7 mouse cellular contexts compared by ENCODE assay signal in genomic region chr9:123479876-123480252, GRCm38 (mm10). TPM values are rescaled to one million over a fixed set of nuclear protein-coding genes. Genes with fewer than 3 reads are reported as not detected.
DNase-seq lines count a peak whose midpoint lies in the region; ATAC-seq and TF ChIP-seq lines count a peak whose summit lies in the region.

No protein-coding gene starts in this region.

- TF ChIP-seq CTCF in small intestine, adult 2 months (IDR thresholded peaks at IDR 0.05; ENCODE audit: extremely low read depth, insufficient read length, insufficient replicate concordance, low read depth, low read length), result no peak

- peak overlapping the region; percentile 53 for H3K4me2 ChIP-seq in neural tube, embryonic 11.5 days (ENCODE audit: low read depth)
- H3K4me2 ChIP-seq in forebrain, embryonic 15.5 days (replicated peaks), result peak overlapping the region; percentile 61
- peak overlapping the region; percentile 95 for H3K4me2 ChIP-seq in limb, embryonic 13.5 days (replicated peaks)

- ATAC-seq in neural tube, embryonic 11.5 days (ENCODE audit: insufficient read depth, low FRiP score, low TSS enrichment), result no peak
- ATAC-seq in forebrain, embryonic 15.5 days (replicated peaks), result no peak
- no peak for ATAC-seq in limb, embryonic 13.5 days (ENCODE audit: low FRiP score, low read depth)

- 93% methylated on average over 8 of the region's 8 CpGs for whole genome bisulfite sequencing in neural tube, embryonic 11.5 days
- 88% methylated on average over 8 of the region's 8 CpGs for WGBS in forebrain, embryonic 15.5 days
- 92% methylated on average over 8 of the region's 8 CpGs for WGBS in limb, embryonic 13.5 days
- 79% methylated on average over 8 of the region's 8 CpGs for WGBS in small intestine, adult 2 months

- H3K4me1 ChIP-seq in neural tube, embryonic 11.5 days (ENCODE audit: control insufficient read depth, insufficient read depth, low read length), result peaks cover 23% of the 10 kb centered on the region
- peaks cover 29% of the 10 kb centered on the region for H3K4me1 ChIP-seq in forebrain, embryonic 15.5 days
- H3K4me1 ChIP-seq in limb, embryonic 13.5 days, result peaks cover 56% of the 10 kb centered on the region
- H3K4me1 ChIP-seq in small intestine, adult 2 months (ENCODE audit: control insufficient read depth, insufficient read depth, insufficient read length, low read length), result peaks cover 29% of the 10 kb centered on the region

- H3K9ac ChIP-seq in neural tube, embryonic 11.5 days (ENCODE audit: low read length), result peak overlapping the region; percentile 77; the same call in 1 of the 2 replicates
- peak overlapping the region; percentile 59; the same call in 1 of the 2 replicates for H3K9ac ChIP-seq in forebrain, embryonic 15.5 days (replicated peaks)
- peak overlapping the region; percentile 76 for H3K9ac ChIP-seq in limb, embryonic 13.5 days

- TF ChIP-seq POLR2A in small intestine, adult 2 months (IDR thresholded peaks at IDR 0.05; ENCODE audit: low read depth, low read length), result no peak

- H3K36me3 ChIP-seq in neural tube, embryonic 11.5 days (ENCODE audit: control insufficient read depth, insufficient read depth, low read length), result peaks cover 5% of the 10 kb centered on the region; the same call in 1 of the 2 replicates
- no peaks in the 10 kb centered on the region for H3K36me3 ChIP-seq in forebrain, embryonic 15.5 days
- H3K36me3 ChIP-seq in limb, embryonic 13.5 days, result peaks cover 39% of the 10 kb centered on the region
- peaks cover 26% of the 10 kb centered on the region for H3K36me3 ChIP-seq in small intestine, adult 2 months (ENCODE audit: control insufficient read depth, insufficient read depth, low read length)

- peak overlapping the region; percentile 54; the same call in 1 of the 2 replicates for H3K4me3 ChIP-seq in neural tube, embryonic 11.5 days (ENCODE audit: low read depth, low read length)
- H3K4me3 ChIP-seq in forebrain, embryonic 15.5 days, result peak overlapping the region; percentile 75
- peak overlapping the region; percentile 73 for H3K4me3 ChIP-seq in limb, embryonic 13.5 days
- H3K4me3 ChIP-seq in small intestine, adult 2 months (ENCODE audit: low read depth, low read length), result peak overlapping the region; percentile 86

- H3K27me3 ChIP-seq in neural tube, embryonic 11.5 days (ENCODE audit: control insufficient read depth, insufficient read depth, low read length), result no peaks in the 10 kb centered on the region
- H3K27me3 ChIP-seq in forebrain, embryonic 15.5 days, result no peaks in the 10 kb centered on the region
- H3K27me3 ChIP-seq in limb, embryonic 13.5 days, result no peaks in the 10 kb centered on the region
- H3K27me3 ChIP-seq in small intestine, adult 2 months (ENCODE audit: control insufficient read depth, insufficient read depth, low read length), result no peaks in the 10 kb centered on the region

- DNase-seq in neural tube, embryonic 11.5 days (ENCODE audit: low spot score), result no peak
- no peak for DNase-seq in neural tube, embryonic 10.5 days (ENCODE audit: extremely low spot score, low spot score)
- DNase-seq in embryo, embryonic 9.5 days (ENCODE audit: extremely low spot score), result no peak
- DNase-seq in c-Kit-positive CD71-positive TER-119-positive erythroid progenitor cells, embryonic 14.5 days (ENCODE audit: low spot score), result no peak

- H3K27ac ChIP-seq in neural tube, embryonic 11.5 days (ENCODE audit: low read depth, low read length), result no peak overlapping the region
- no peak overlapping the region for H3K27ac ChIP-seq in forebrain, embryonic 15.5 days (replicated peaks)
- H3K27ac ChIP-seq in limb, embryonic 13.5 days, result no peak overlapping the region
- peak overlapping the region; percentile 27 for H3K27ac ChIP-seq in small intestine, adult 2 months (ENCODE audit: insufficient read depth, low read depth, low read length)

- no peaks in the 10 kb centered on the region for H3K9me3 ChIP-seq in neural tube, embryonic 11.5 days (ENCODE audit: control insufficient read depth, low read length)
- H3K9me3 ChIP-seq in forebrain, embryonic 15.5 days, result no peaks in the 10 kb centered on the region
- H3K9me3 ChIP-seq in limb, embryonic 13.5 days, result no peaks in the 10 kb centered on the region

RNA-seq across cellular contexts. Expression of gene Limd1, which starts 1.4 kb away (rescaled TPM):
- 48.1 and 52.4 TPM in 2 replicates for polyA plus RNA-seq in neural tube, embryonic 11.5 days (2014; fragmentation: Nextera tagmentation; extraction: Ambion mirVana)
- 18.0 and 19.8 TPM in 2 replicates for polyA plus RNA-seq in forebrain, embryonic 15.5 days (2015; fragmentation: Nextera tagmentation; extraction: Ambion mirVana)
- 50.3 and 54.9 TPM in 2 replicates for polyA plus RNA-seq in limb, embryonic 13.5 days (2015; fragmentation: Nextera tagmentation; extraction: Ambion mirVana)
- polyA plus RNA-seq in small intestine, adult 2 months (2012; rRNA removed), result 16.7 and 54.0 TPM in 2 replicates

RNA-seq across cellular contexts. Expression of gene Sacm1l, which starts 49.7 kb away (rescaled TPM):
- polyA plus RNA-seq in neural tube, embryonic 11.5 days (2014; fragmentation: Nextera tagmentation; extraction: Ambion mirVana), result 52.4 and 56.3 TPM in 2 replicates
- polyA plus RNA-seq in forebrain, embryonic 15.5 days (2015; fragmentation: Nextera tagmentation; extraction: Ambion mirVana), result 48.5 and 51.8 TPM in 2 replicates
- polyA plus RNA-seq in limb, embryonic 13.5 days (2015; fragmentation: Nextera tagmentation; extraction: Ambion mirVana), result 48.5 and 52.7 TPM in 2 replicates
- polyA plus RNA-seq in small intestine, adult 2 months (2012; rRNA removed), result 1.6 and 3.2 TPM in 2 replicates

Comparison
In these comparisons a context has a peak if more than half of its experiments do, and no peak if none do; other contexts are left out.
1. RNA of gene Sacm1l, which starts 49.7 kb away (polyA plus RNA-seq): 52.4 to 56.3 TPM in neural tube, embryonic 11.5 days, 48.5 to 52.7 TPM in limb, embryonic 13.5 days and 48.5 to 51.8 TPM in forebrain, embryonic 15.5 days; 1.6 to 3.2 TPM in small intestine, adult 2 months; every median in the first group is over 10 times any median in the second.
2. Peak in every context shown above with its lines, with median percentiles within 50 percentile points of each other: H3K4me2 ChIP-seq, H3K4me3 ChIP-seq and H3K9ac ChIP-seq.